Mouse (Mus musculus): ENCODE measurements around the gene Ybx2.
"Not testable (repeated sequence)": the region's sequence is repeated elsewhere in the genome, so short reads cannot be mapped to it uniquely, and the experiment has no call there.

Ybx2 gene

DNA sequence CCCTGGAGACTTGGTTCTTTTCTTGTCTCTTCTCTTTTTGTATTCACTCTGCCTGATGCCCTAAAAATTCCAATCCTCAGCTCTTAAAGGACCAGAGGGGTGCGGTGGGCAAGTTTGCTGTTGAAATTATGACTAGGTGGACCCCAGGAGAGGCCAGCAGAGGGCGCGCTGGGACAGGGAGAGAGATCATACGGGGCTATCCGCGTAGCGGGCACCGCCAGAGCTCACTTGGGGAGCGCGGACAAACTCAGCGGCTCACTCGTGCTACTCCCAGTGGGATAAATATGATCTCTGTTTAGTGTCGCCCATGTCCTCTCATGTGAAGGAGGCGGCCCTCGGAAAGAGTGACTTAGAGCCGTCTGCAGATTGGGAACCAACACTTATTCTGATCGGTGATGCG lies 1.4 kb upstream of the Ybx2 start:
- DNase-seq (ENCODE audit: extremely low read depth, low read depth), result peak; percentile 74

- no peak for DNase-seq (ENCODE audit: extremely low read depth, low read depth)
Measured at GRCm38 (mm10) chr11:69934681-69935080, 915 bp upstream of the Ybx2 start.

- DNase-seq (ENCODE audit: extremely low read depth, low read depth), result no peak
Measured at GRCm38 (mm10) chr11:69936156-69936555, 560 bp downstream of the Ybx2 start.

DNA sequence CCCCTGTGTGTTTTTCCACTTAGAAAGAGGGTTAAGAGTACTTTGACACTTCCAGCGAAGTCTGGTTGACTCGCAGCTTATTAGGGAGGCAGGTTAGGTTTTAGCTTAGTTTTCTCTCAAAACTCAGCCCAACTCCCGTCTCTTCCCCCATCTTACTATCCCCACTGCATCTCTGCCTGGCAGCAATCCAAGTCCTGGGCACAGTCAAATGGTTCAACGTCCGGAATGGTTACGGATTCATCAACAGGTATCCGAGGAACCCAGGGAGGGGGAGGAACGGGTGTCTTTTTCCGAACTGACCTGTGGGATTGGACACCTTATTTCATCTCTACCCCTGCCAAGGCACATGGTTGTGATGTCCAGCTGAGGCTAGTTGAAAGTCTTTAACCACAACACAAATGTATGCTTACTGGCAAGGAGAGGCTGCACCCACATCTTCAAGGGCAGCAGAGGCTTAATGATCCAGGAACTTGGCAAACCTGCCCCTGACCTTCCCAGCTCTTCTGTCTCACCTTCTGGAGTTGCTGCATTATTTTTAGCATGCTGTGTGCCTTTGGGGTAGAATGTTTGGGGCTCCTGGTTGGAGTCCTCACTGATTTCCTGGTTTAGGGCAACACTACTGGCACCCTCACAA lies 1.2 kb downstream of the Ybx2 start:
- no peak for DNase-seq (ENCODE audit: extremely low read depth, low read depth)

DNA sequence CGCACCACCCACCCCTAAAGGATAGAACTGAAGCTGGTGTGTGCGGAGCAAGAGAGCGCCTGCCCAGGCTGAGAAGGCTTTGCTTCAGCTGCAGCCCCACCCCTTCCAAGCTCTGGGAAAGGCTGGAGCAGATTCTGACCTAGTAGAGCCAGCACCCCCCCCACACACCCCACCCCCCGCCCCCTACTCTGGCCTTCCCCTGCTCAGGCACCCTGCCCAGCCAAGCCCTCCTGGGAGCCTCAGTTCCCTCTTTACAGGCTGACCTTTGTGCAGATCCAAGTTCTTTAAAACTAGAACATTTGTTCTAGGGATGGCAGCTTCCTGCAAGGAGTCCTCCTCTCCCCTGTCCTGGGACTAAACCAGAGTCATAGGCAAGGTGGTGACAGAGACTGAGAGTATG lies 1.8 kb downstream of the Ybx2 start:
- DNase-seq (ENCODE audit: extremely low read depth, low read depth), result no peak

- DNase-seq (ENCODE audit: extremely low read depth, low read depth), result no peak
Measured at GRCm38 (mm10) chr11:69937834-69938233, 2.2 kb downstream of the Ybx2 start.

DNA sequence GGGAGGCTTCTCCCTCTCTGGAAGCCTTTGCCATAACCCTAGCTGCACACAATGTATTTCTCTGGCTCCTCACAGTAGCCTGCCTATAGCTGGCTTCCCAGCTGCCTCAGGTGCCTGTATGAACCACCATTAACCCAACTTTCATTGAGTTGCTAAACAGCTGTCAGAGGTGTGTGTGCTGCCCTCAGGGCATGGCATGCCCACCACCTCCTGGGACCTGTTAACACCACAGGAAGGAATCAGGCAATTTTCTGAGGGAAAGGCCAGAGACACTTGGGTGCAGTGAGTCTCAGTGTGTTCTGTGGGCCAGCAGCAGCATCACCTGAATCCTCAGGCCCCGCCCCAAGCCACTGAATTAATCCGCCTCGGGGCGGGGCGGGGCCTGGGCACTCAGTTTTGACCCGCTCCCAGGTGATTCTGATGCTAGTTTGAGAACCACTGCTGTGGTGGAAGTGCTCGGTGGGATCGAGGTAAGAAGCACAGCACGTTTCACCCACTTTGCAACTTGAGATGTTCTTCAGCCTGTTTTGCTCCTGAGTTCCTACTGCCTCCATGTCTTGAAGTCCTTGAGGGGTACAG lies 2.9 kb downstream of the Ybx2 start:
- no peak for DNase-seq (ENCODE audit: extremely low read depth, low read depth)

GRCm38 (mm10) chr11:69939181-69939580 lies 3.6 kb downstream of the Ybx2 start:
- no peak for DNase-seq (ENCODE audit: extremely low read depth, low read depth)

DNA sequence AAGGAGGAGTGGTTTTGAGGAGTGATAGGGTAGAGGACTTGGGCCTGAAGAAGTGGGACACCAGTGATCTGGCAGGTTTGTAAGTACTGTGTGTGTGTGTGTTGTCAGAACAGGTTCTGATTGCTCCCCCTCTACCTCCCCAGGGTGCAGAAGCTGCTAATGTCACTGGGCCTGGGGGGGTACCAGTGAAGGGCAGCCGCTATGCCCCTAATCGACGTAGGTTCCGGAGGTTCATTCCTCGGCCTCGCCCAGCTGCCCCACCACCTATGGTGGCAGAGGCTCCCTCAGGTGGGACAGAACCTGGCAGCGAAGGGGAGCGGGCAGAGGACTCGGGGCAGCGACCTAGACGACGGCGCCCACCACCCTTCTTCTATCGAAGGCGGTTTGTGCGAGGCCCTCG lies 4.1 kb downstream of the Ybx2 start:
- no peak for DNase-seq (ENCODE audit: extremely low read depth, low read depth)

DNA sequence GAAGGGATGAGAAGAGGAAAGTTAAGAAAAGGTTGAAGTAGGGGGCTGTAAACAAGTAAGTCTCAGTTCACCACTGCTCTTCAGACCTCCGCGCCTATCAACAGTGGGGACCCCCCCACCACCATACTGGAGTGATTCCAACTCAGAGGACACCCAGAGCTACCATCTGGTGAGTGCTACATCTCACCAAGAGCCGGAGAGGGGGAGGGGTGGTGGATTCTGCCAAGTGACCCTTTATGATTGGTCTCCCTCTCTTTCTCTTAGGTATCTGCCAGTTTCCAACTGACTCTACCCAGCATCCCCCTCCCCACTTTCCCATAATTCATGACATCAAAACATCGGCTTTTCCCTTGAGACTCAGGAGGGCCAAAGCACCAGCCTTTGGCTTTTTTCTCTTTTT lies 5.4 kb downstream of the Ybx2 start:
- DNase-seq (ENCODE audit: extremely low read depth, low read depth), result no peak

DNA sequence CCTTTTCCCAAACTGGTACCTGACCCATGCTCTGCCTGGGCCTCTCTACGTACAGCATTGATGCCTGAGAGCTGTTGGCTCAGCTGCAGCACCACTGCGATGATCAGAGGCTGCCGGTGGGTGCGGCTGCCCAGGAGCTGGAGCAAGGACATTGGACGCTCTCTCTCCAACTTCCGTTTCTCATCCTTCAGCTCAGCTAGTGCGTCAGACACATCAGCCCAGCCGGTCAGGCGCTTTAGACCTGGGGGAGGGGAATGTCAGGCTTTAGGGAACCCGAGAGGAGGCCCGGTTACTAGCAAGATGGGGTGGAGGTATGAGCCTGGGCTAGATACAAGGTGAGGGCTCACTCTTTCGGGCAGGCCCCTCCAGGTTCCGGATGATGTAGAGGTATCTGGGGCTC lies 9.6 kb downstream of the Ybx2 start:
- DNase-seq (ENCODE audit: extremely low read depth, low read depth), result no peak

- no peak for DNase-seq (ENCODE audit: extremely low read depth, low read depth)
Measured at GRCm38 (mm10) chr11:69945997-69946891, 10.6 kb downstream of the Ybx2 start.

- DNase-seq (ENCODE audit: extremely low read depth, low read depth), result no peak
Measured at GRCm38 (mm10) chr11:69947337-69948065, 11.9 kb downstream of the Ybx2 start.

- peak; percentile 66 for DNase-seq (ENCODE audit: extremely low read depth, low read depth)
Measured at GRCm38 (mm10) chr11:69948066-69948762, 12.6 kb downstream of the Ybx2 start, which contains the start of gene Slc2a4. Slc2a4 (minus strand) TSS chr11:69948188.

GRCm38 (mm10) chr11:69948763-69949150 lies 13.2 kb downstream of the Ybx2 start:
- DNase-seq (ENCODE audit: extremely low read depth, low read depth), result peak; percentile 77

- no peak for DNase-seq (ENCODE audit: extremely low read depth, low read depth)
Measured at GRCm38 (mm10) chr11:69950807-69951459, 15.3 kb downstream of the Ybx2 start.

DNA sequence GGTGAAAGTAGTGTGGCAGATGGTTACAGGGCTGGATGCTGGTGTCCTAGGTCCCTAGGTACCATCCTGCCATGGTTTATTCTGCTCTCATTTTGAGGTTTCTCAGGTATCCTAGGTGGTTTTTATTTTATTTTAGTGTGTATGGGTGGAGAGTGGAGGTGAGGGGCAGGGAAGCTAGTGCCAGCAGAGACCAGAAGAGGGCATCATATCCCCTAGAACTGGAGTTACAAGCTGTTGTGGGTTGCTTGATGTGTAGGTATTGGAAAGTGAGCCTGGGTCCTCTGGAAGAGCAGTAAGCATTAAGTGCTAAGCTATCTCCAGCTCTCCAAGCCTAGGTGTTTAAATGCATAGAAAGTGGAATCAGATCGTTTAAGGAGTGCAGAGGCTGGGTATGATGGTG lies 16.7 kb downstream of the Ybx2 start:
- no peak for DNase-seq (ENCODE audit: extremely low read depth, low read depth)

GRCm38 (mm10) chr11:69953267-69953915 lies 17.8 kb downstream of the Ybx2 start:
- DNase-seq (ENCODE audit: extremely low read depth, low read depth), result no peak

DNA sequence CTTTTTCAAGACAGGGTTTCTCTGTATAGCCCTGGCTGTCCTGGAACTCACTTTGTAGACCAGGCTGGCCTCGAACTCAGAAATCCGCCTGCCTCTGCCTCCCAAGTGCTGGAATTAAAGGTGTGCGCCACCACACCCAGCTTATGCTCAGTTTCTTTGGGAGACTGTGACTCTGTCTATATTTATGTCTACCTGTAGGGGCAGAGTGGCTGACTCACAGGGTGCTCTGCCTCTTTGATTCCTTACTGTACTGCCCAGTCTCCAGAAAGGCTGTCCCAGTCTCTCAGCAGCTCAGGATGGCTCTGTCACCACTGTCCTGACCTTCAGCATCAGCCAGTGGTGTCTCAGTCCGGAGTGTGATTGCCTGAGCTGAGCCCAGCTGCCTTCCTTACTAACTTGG lies 20.0 kb downstream of the Ybx2 start:
- DNase-seq (ENCODE audit: extremely low read depth, low read depth), result not testable (repeated sequence)

DNA sequence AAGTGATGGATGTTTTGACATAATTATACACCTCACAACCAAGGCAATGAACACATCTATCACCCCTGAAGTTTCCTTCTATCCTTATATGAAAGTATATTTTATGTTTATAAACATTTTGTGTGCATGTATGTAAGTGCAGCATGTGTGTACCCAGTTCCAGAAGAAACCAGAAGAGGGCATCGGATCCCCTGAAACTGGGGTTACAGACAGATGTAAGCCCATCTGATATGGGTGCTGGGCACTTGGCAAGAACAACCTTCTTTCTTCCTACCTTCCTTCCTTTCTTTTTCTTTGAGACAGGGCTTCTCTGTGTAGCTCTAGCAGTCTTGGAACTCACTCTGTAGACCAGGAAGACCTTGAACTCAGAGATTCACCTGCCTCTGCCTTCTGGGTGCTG lies 20.6 kb downstream of the Ybx2 start:
- DNase-seq (ENCODE audit: extremely low read depth, low read depth), result no peak

All from MEL-GATA-1-ER (cell line).